Mouse (Mus musculus) megakaryocyte progenitor cell, adult 5-6 weeks (primary cell): ENCODE measurements around the gene Gm13271. TPM values are rescaled to one million over a fixed set of nuclear protein-coding genes. Genes with fewer than 3 reads are reported as not detected.
"Not testable (repeated sequence)": the region's sequence is repeated elsewhere in the genome, so short reads cannot be mapped to it uniquely, and the experiment has no call there.

ENCODE experiments used
- ATAC-seq: replicated peaks from 2 replicates; pipeline ENCODE4 v1.8.0; 2016; ENCODE audit warnings: mild to moderate bottlenecking, moderate TSS enrichment, inconsistent platforms; ENCODE audit not compliant: poor library complexity
- total RNA-seq, 2 experiments: library from RNA; stranded (forward) in 1 of 2; stranded (reverse) in 1 of 2; fragments of 157-497, 149-512 nt in 1 of 2; fragments of 200-1000 nt in 1 of 2; gene quantifications; 2 replicates each; pipeline versions ENCODE4 v1.2.3 to v1.2.4; 2015 to 2017

Gm13271 gene
- total RNA-seq, 2 experiments from 2014 or later = not detected

DNA sequence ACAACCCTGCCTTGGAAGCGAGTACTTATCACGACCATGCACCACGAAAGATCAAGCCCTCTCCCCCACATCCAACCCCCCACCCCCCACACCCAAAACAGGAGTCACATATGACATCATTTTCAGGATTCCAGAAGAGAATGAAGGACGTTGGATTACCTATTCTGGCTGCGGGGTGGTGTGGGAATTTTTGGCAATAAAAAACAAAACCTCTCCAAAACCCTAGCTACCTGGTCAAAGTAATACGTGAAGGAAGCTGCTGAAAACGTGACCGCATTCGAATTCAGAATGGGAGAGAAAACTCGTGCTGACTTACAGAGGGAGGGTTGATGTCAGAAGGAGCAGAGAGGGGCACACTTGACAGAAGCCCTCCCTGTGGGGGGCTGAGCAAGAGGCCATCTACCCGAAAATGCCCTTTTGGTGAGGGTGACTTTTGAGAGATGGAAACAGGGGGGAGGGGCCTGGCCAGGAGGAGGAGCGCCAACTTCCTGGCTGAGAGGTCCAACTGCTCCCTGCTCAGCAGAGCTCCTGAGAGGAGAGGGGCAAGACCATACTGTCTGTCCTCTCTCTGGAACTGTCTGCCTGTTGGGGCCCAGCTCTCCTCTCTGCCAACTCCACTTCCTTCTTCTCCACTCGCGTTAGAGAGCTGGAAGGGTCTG is 5.1 kb downstream of the Gm13271 start, which contains the start of gene Gm13283:
Gm13283 (plus strand) TSS at position 510 of the 659 bp plus-strand sequence.
- ATAC-seq = not testable (repeated sequence)

DNA sequence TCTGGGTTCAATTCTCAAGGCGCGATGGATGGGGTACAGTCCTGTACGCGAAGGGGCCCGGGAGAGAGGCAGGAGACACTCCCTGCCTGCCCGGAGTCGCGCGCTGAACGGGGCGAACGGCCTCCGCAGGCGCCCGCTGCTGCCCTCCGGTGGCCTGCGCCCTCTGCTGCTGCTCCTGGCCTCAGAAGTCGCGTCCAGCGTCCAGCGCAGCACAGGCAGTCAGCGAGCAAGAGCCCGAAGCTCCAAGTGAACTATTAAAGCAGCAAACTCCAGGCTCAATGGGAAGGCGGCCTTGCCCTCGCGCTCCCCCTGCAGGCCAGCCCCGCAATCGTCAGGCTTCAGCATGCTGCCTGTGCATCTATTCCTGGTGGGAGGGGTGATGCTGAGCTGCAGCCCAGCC is 5.8 kb downstream of the Gm13271 start:
- ATAC-seq = not testable (repeated sequence)

DNA sequence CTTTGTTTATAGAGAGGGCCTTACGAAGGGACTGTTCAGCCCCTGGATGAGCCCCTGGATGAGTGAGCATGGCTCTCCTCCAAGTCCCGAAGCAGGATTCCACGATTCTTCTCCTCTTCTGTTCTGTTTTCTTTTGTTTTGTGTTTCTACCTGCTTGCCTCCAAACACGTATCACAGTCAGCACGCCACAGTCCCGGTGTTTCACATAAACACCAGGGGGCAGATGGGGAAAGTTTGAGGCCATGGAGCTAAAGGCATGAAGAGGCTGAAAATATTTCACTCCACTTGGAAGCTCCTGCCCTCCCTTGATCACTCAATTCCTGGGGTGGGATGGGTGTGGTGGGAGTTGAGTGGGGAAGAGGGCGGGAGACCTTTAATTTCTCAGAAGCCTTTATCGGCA is 7.1 kb downstream of the Gm13271 start:
- ATAC-seq = not testable (repeated sequence)

DNA sequence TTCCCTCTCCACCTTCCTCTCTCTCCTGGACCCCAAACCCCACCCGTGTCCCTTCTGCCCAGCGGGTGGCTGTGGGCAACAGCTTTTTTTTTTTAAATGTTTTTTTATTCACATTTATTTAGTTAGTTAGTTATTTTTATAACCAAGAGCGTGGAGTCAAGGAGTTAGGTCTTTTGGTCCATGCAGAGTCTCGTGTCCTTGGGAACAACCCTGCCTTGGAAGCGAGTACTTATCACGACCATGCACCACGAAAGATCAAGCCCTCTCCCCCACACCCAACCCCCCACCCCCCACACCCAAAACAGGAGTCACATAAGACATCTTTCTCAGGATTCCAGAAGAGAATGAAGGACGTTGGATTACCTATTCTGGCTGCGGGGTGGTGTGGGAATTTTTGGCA is 7.7 kb downstream of the Gm13271 start:
- not testable (repeated sequence) for ATAC-seq

DNA sequence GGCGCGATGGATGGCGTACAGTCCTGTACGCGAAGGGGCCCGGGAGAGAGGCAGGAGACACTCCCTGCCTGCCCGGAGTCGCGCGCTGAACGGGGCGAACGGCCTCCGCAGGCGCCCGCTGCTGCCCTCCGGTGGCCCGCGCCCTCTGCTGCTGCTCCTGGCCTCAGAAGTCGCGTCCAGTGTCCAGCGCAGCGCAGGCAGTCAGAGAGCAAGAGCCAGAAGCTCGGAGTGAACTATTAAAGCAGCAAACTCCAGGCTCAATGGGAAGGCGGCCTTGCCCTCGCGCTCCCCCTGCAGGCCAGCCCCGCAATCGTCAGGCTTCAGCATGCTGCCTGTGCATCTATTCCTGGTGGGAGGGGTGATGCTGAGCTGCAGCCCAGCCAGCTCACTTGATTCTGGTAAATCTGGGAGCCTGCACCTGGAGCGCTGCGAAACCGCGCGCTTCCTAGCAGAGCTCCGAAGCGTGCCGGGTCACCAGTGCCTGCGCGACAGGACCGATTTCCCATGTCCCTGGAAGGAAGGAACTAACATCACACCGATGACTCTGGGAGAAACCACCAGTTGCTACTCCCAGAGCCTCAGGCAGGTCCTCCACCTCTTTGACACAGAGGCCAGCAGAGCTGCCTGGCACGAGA is 8.8 kb downstream of the Gm13271 start:
- ATAC-seq = peak; percentile 83

DNA sequence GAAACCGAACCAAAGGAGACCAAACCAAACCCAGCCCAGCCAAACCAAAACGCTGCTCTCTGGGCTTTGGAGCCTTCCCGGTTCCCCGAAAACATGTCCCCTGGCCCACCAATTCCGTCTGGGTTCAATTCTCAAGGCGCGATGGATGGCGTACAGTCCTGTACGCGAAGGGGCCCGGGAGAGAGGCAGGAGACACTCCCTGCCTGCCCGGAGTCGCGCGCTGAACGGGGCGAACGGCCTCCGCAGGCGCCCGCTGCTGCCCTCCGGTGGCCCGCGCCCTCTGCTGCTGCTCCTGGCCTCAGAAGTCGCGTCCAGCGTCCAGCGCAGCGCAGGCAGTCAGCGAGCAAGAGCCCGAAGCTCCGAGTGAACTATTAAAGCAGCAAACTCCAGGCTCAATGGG is 18.9 kb downstream of the Gm13271 start, which contains the start of gene Gm13290:
Gm13290 (plus strand) TSS at position 301 of the 400 bp plus-strand sequence.
- ATAC-seq = not testable (repeated sequence)

DNA sequence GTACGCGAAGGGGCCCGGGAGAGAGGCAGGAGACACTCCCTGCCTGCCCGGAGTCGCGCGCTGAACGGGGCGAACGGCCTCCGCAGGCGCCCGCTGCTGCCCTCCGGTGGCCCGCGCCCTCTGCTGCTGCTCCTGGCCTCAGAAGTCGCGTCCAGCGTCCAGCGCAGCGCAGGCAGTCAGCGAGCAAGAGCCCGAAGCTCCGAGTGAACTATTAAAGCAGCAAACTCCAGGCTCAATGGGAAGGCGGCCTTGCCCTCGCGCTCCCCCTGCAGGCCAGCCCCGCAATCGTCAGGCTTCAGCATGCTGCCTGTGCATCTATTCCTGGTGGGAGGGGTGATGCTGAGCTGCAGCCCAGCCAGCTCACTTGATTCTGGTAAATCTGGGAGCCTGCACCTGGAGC is 22.0 kb downstream of the Gm13271 start, which contains the start of gene Gm13289:
Gm13289 (plus strand) TSS at position 301 of the 400 bp plus-strand sequence.
- ATAC-seq = not testable (repeated sequence)

DNA sequence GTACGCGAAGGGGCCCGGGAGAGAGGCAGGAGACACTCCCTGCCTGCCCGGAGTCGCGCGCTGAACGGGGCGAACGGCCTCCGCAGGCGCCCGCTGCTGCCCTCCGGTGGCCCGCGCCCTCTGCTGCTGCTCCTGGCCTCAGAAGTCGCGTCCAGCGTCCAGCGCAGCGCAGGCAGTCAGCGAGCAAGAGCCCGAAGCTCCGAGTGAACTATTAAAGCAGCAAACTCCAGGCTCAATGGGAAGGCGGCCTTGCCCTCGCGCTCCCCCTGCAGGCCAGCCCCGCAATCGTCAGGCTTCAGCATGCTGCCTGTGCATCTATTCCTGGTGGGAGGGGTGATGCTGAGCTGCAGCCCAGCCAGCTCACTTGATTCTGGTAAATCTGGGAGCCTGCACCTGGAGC is 24.9 kb downstream of the Gm13271 start, which contains the start of gene Gm13272:
Gm13272 (plus strand) TSS at position 301 of the 400 bp plus-strand sequence.
- not testable (repeated sequence) for ATAC-seq

DNA sequence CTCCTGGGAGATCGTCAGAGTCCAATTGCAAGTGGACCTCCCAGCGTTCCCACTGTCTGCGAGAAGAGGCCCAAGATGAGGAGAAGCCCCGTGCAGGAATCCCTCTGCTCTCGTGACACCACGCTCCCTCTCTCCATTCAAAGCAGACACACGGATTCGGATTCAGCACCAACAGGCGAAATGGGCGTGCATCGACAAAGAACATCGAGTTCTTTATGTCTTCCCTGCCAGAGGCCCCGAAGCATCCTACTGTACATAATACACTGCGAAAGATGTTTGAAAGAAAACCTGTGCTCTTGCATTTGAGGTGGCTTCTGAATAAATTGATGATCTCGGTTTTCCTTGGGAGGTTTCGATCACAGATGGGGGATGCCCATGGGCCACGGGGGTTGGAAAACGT is 25.7 kb downstream of the Gm13271 start:
- ATAC-seq = not testable (repeated sequence)

DNA sequence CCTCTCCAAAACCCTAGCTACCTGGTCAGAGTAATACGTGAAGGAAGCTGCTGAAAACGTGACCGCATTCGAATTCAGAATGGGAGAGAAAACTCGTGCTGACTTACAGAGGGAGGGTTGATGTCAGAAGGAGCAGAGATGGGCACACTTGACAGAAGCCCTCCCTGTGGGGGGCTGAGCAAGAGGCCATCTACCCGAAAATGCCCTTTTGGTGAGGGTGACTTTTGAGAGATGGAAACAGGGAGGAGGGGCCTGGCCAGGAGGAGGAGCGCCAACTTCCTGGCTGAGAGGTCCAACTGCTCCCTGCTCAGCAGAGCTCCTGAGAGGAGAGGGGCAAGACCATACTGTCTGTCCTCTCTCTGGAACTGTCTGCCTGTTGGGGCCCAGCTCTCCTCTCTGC is 27.2 kb downstream of the Gm13271 start, which contains the start of gene Ifnz:
Ifnz (plus strand) TSS at position 301 of the 400 bp plus-strand sequence.
- not testable (repeated sequence) for ATAC-seq

DNA sequence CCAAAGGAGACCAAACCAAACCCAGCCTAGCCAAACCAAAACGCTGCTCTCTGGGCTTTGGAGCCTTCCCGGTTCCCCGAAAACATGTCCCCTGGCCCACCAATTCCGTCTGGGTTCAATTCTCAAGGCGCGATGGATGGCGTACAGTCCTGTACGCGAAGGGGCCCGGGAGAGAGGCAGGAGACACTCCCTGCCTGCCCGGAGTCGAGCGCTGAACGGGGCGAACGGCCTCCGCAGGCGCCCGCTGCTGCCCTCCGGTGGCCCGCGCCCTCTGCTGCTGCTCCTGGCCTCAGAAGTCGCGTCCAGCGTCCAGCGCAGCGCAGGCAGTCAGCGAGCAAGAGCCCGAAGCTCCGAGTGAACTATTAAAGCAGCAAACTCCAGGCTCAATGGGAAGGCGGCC is 27.7 kb downstream of the Gm13271 start:
- not testable (repeated sequence) for ATAC-seq

DNA sequence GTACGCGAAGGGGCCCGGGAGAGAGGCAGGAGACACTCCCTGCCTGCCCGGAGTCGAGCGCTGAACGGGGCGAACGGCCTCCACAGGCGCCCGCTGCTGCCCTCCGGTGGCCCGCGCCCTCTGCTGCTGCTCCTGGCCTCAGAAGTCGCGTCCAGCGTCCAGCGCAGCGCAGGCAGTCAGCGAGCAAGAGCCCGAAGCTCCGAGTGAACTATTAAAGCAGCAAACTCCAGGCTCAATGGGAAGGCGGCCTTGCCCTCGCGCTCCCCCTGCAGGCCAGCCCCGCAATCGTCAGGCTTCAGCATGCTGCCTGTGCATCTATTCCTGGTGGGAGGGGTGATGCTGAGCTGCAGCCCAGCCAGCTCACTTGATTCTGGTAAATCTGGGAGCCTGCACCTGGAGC is 30.7 kb downstream of the Gm13271 start, which contains the start of gene Gm13276:
Gm13276 (plus strand) TSS at position 301 of the 400 bp plus-strand sequence.
- ATAC-seq = not testable (repeated sequence)

DNA sequence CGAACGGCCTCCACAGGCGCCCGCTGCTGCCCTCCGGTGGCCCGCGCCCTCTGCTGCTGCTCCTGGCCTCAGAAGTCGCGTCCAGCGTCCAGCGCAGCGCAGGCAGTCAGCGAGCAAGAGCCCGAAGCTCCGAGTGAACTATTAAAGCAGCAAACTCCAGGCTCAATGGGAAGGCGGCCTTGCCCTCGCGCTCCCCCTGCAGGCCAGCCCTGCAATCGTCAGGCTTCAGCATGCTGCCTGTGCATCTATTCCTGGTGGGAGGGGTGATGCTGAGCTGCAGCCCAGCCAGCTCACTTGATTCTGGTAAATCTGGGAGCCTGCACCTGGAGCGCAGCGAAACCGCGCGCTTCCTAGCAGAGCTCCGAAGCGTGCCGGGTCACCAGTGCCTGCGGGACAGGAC is 33.7 kb downstream of the Gm13271 start, which contains the start of gene Gm13277:
Gm13277 (plus strand) TSS at position 231 of the 400 bp plus-strand sequence.
- not testable (repeated sequence) for ATAC-seq

DNA sequence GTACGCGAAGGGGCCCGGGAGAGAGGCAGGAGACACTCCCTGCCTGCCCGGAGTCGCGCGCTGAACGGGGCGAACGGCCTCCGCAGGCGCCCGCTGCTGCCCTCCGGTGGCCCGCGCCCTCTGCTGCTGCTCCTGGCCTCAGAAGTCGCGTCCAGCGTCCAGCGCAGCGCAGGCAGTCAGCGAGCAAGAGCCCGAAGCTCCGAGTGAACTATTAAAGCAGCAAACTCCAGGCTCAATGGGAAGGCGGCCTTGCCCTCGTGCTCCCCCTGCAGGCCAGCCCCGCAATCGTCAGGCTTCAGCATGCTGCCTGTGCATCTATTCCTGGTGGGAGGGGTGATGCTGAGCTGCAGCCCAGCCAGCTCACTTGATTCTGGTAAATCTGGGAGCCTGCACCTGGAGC is 36.6 kb downstream of the Gm13271 start, which contains the start of gene Gm13278:
Gm13278 (plus strand) TSS at position 301 of the 400 bp plus-strand sequence.
- ATAC-seq = not testable (repeated sequence)

DNA sequence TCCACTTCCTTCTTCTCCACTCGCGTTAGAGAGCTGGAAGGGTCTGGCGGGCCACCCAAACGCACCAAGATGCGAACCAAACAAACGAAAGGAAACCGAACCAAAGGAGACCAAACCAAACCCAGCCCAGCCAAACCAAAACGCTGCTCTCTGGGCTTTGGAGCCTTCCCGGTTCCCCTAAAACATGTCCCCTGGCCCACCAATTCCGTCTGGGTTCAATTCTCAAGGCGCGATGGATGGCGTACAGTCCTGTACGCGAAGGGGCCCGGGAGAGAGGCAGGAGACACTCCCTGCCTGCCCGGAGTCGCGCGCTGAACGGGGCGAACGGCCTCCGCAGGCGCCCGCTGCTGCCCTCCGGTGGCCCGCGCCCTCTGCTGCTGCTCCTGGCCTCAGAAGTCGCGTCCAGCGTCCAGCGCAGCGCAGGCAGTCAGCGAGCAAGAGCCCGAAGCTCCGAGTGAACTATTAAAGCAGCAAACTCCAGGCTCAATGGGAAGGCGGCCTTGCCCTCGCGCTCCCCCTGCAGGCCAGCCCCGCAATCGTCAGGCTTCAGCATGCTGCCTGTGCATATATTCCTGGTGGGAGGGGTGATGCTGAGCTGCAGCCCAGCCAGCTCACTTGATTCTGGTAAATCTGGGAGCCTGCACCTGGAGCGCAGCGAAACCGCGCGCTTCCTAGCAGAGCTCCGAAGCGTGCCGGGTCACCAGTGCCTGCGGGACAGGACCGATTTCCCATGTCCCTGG is 39.4 kb downstream of the Gm13271 start, which contains the start of gene Gm13275:
Gm13275 (plus strand) TSS at position 552 of the 740 bp plus-strand sequence.
- not testable (repeated sequence) for ATAC-seq

DNA sequence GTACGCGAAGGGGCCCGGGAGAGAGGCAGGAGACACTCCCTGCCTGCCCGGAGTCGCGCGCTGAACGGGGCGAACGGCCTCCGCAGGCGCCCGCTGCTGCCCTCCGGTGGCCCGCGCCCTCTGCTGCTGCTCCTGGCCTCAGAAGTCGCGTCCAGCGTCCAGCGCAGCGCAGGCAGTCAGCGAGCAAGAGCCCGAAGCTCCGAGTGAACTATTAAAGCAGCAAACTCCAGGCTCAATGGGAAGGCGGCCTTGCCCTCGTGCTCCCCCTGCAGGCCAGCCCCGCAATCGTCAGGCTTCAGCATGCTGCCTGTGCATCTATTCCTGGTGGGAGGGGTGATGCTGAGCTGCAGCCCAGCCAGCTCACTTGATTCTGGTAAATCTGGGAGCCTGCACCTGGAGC is 42.4 kb downstream of the Gm13271 start, which contains the start of gene Gm13279:
Gm13279 (plus strand) TSS at position 301 of the 400 bp plus-strand sequence.
- not testable (repeated sequence) for ATAC-seq

DNA sequence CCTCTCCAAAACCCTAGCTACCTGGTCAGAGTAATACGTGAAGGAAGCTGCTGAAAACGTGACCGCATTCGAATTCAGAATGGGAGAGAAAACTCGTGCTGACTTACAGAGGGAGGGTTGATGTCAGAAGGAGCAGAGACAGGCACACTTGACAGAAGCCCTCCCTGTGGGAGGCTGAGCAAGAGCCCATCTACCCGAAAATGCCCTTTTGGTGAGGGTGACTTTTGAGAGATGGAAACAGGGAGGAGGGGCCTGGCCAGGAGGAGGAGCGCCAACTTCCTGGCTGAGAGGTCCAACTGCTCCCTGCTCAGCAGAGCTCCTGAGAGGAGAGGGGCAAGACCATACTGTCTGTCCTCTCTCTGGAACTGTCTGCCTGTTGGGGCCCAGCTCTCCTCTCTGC is 44.7 kb downstream of the Gm13271 start, which contains the start of gene Gm13285:
Gm13285 (plus strand) TSS at position 301 of the 400 bp plus-strand sequence.
- ATAC-seq = not testable (repeated sequence)

DNA sequence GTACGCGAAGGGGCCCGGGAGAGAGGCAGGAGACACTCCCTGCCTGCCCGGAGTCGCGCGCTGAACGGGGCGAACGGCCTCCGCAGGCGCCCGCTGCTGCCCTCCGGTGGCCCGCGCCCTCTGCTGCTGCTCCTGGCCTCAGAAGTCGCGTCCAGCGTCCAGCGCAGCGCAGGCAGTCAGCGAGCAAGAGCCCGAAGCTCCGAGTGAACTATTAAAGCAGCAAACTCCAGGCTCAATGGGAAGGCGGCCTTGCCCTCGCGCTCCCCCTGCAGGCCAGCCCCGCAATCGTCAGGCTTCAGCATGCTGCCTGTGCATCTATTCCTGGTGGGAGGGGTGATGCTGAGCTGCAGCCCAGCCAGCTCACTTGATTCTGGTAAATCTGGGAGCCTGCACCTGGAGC is 48.3 kb downstream of the Gm13271 start, which contains the start of gene Gm13287:
Gm13287 (plus strand) TSS at position 301 of the 400 bp plus-strand sequence.
- not testable (repeated sequence) for ATAC-seq
